Mouse (Mus musculus): ENCODE data around the gene Vasp.

Gene Vasp

GRCm38 (mm10) chr7:19211996-19212755, 59.4 kb downstream of the Vasp start, which contains the start of gene Gpr4:
TSS of gene Gpr4 (plus strand) at chr7:19212538.
- peak; percentile 53 for DNase-seq (ENCODE audit: extremely low spot score, low spot score)

GRCm38 (mm10) chr7:19211041-19211675, 60.5 kb downstream of the Vasp start:
- no peak for DNase-seq (ENCODE audit: extremely low spot score, low spot score)

GRCm38 (mm10) chr7:19210010-19210409, 61.6 kb downstream of the Vasp start:
- no peak for DNase-seq (ENCODE audit: extremely low spot score, low spot score)

- no peak for DNase-seq (ENCODE audit: extremely low spot score, low spot score)
Observed at GRCm38 (mm10) chr7:19209494-19209893, 62.1 kb downstream of the Vasp start.

GRCm38 (mm10) chr7:19208944-19209472, 62.6 kb downstream of the Vasp start:
- DNase-seq (ENCODE audit: extremely low spot score, low spot score) = peak; percentile 35

GRCm38 (mm10) chr7:19208201-19208910, 63.3 kb downstream of the Vasp start:
- DNase-seq (ENCODE audit: extremely low spot score, low spot score) = no peak
